Mouse (Mus musculus) cerebellum, postnatal 36 days (tissue): ENCODE data around the gene Mtrr.

Experiments
- DNase-seq, 2 experiments: peaks; one replicate each; pipeline ENCODE4 v3.0.0; 2021 to 2022; ENCODE audit warnings: mixed read lengths in 2 of 2

Gene Mtrr

GRCm38 (mm10) chr13:68581747-68582516 is at the start of gene Mtrr, which contains the start of gene Fastkd3:
Gene Mtrr, minus strand, starts transcription at chr13:68582149.
Gene Fastkd3, plus strand, starts transcription at chr13:68582234.
- DNase-seq: peak; percentile 98 to 99

GRCm38 (mm10) chr13:68627041-68627440 is 45.1 kb upstream of the Mtrr start:
- no peak for DNase-seq

GRCm38 (mm10) chr13:68622792-68623191 is 40.8 kb upstream of the Mtrr start:
- DNase-seq: no peak

- no peak for DNase-seq
These were observed 25.9 kb upstream of the Mtrr start for GRCm38 (mm10) chr13:68607652-68608405.

- peak; percentile 20 for DNase-seq
These were observed 23.8 kb upstream of the Mtrr start for GRCm38 (mm10) chr13:68605689-68606126.

- no peak for DNase-seq
These were observed 21.1 kb upstream of the Mtrr start for GRCm38 (mm10) chr13:68603085-68603484.

GRCm38 (mm10) chr13:68601184-68601583 is 19.2 kb upstream of the Mtrr start:
- DNase-seq: no peak

GRCm38 (mm10) chr13:68598953-68599352 is 17.0 kb upstream of the Mtrr start:
- DNase-seq: no peak

GRCm38 (mm10) chr13:68597667-68598066 is 15.7 kb upstream of the Mtrr start:
- no peak for DNase-seq

- DNase-seq: no peak
These were observed 15.2 kb upstream of the Mtrr start, which contains the start of gene 1700001L19Rik for GRCm38 (mm10) chr13:68597199-68597598. Gene 1700001L19Rik, plus strand, starts transcription at chr13:68597421.

GRCm38 (mm10) chr13:68593797-68594196 is 11.8 kb upstream of the Mtrr start:
- DNase-seq: no peak

- DNase-seq: no peak
These were observed 6.4 kb upstream of the Mtrr start for GRCm38 (mm10) chr13:68588352-68588751.

GRCm38 (mm10) chr13:68585441-68585840 is 3.5 kb upstream of the Mtrr start:
- DNase-seq: no peak

GRCm38 (mm10) chr13:68583961-68584360 is 2.0 kb upstream of the Mtrr start:
- DNase-seq: no peak

GRCm38 (mm10) chr13:68582517-68582780 is 500 bp upstream of the Mtrr start:
- DNase-seq: no peak

- DNase-seq: no peak
These were observed 736 bp downstream of the Mtrr start for GRCm38 (mm10) chr13:68581086-68581740.

GRCm38 (mm10) chr13:68577945-68578344 is 4.0 kb downstream of the Mtrr start:
- no peak for DNase-seq

GRCm38 (mm10) chr13:68574398-68574797 is 7.6 kb downstream of the Mtrr start:
- DNase-seq: no peak

GRCm38 (mm10) chr13:68572966-68573913 is 8.7 kb downstream of the Mtrr start:
- no peak for DNase-seq

GRCm38 (mm10) chr13:68572247-68572646 is 9.7 kb downstream of the Mtrr start:
- DNase-seq: no peak

- peak; percentile 31 to 57 for DNase-seq
These were observed 12.2 kb downstream of the Mtrr start for GRCm38 (mm10) chr13:68569589-68570336.

GRCm38 (mm10) chr13:68568548-68568947 is 13.4 kb downstream of the Mtrr start:
- no peak for DNase-seq
